Mouse (Mus musculus): Measurements from ENCODE around the gene Ccna1. TPM values are rescaled to one million over a fixed set of nuclear protein-coding genes. Genes with fewer than 3 reads are reported as not detected.
A peak's percentile ranks its signal among the peaks of the same experiment; 100 is the strongest.

Gene Ccna1
- polyA plus RNA-seq, 1 experiment from 2014 or later: 2.4 TPM

GRCm38 (mm10) chr3:55075294-55075648, 20.0 kb upstream of the Ccna1 start:
- H3K4me1 ChIP-seq (replicated peaks; ENCODE audit: control insufficient read depth, insufficient read depth, low read length): no peaks in the 10 kb centered on the region
- 63% methylated on average over 3 of the region's 3 CpGs for WGBS
- ATAC-seq (replicated peaks; ENCODE audit: low FRiP score): no peak

GRCm38 (mm10) chr3:55074576-55075293, 19.4 kb upstream of the Ccna1 start:
- no peak overlapping the region for H3K4me3 ChIP-seq (ENCODE audit: low read depth, low read length)
- 85% methylated on average over 6 of the region's 6 CpGs for WGBS
- DNase-seq (ENCODE audit: low spot score): no peak

More at GRCm38 (mm10) chr3:55075294-55075648, 20.0 kb upstream of the Ccna1 start:
- H3K9ac ChIP-seq (ENCODE audit: low read depth, low read length): no peak overlapping the region
- H3K9me3 ChIP-seq (ENCODE audit: control insufficient read depth, low read length): no peaks in the 10 kb centered on the region
- no peaks in the 10 kb centered on the region for H3K27me3 ChIP-seq (replicated peaks; ENCODE audit: control insufficient read depth, insufficient read depth, low read length)
- no peak overlapping the region for H3K4me3 ChIP-seq (ENCODE audit: low read depth, low read length)
- H3K36me3 ChIP-seq (ENCODE audit: control insufficient read depth, insufficient read depth, low read length): no peaks in the 10 kb centered on the region
- no peak overlapping the region for H3K27ac ChIP-seq (ENCODE audit: low read depth, low read length)
- no peak for DNase-seq (ENCODE audit: low spot score)
- H3K4me2 ChIP-seq: no peak overlapping the region

GRCm38 (mm10) chr3:55067791-55068434, 12.6 kb upstream of the Ccna1 start:
- Histone ChIP-seq H3K27me3 (replicated peaks; ENCODE audit: control insufficient read depth, insufficient read depth, low read length) (no peaks in the 10 kb centered on the region), H3K4me3 (ENCODE audit: low read depth, low read length) (no peak overlapping the region), H3K36me3 (ENCODE audit: control insufficient read depth, insufficient read depth, low read length) (no peaks in the 10 kb centered on the region), H3K4me1 (replicated peaks; ENCODE audit: control insufficient read depth, insufficient read depth, low read length) (no peaks in the 10 kb centered on the region), H3K9ac (ENCODE audit: low read depth, low read length) (no peak overlapping the region), H3K4me2 (no peak overlapping the region), H3K27ac (ENCODE audit: low read depth, low read length) (no peak overlapping the region), H3K9me3 (ENCODE audit: control insufficient read depth, low read length) (no peaks in the 10 kb centered on the region)
- WGBS: 31% methylated on average over 7 of the region's 7 CpGs
- DNase-seq (ENCODE audit: low spot score) (no peak), ATAC-seq (replicated peaks; ENCODE audit: low FRiP score) (no peak)

More at GRCm38 (mm10) chr3:55074576-55075293, 19.4 kb upstream of the Ccna1 start:
- Histone ChIP-seq H3K4me1 (replicated peaks; ENCODE audit: control insufficient read depth, insufficient read depth, low read length) (no peaks in the 10 kb centered on the region), H3K9ac (ENCODE audit: low read depth, low read length) (no peak overlapping the region), H3K27ac (ENCODE audit: low read depth, low read length) (no peak overlapping the region), H3K9me3 (ENCODE audit: control insufficient read depth, low read length) (no peaks in the 10 kb centered on the region), H3K36me3 (ENCODE audit: control insufficient read depth, insufficient read depth, low read length) (no peaks in the 10 kb centered on the region), H3K27me3 (replicated peaks; ENCODE audit: control insufficient read depth, insufficient read depth, low read length) (no peaks in the 10 kb centered on the region), H3K4me2 (no peak overlapping the region)
- ATAC-seq (replicated peaks; ENCODE audit: low FRiP score): no peak

GRCm38 (mm10) chr3:55066666-55067023, 11.3 kb upstream of the Ccna1 start:
- H3K9ac ChIP-seq (ENCODE audit: low read depth, low read length): no peak overlapping the region
- no peak overlapping the region for H3K27ac ChIP-seq (ENCODE audit: low read depth, low read length)
- H3K9me3 ChIP-seq (ENCODE audit: control insufficient read depth, low read length): no peaks in the 10 kb centered on the region
- WGBS: 62% methylated on average over 12 of the region's 12 CpGs
- H3K27me3 ChIP-seq (replicated peaks; ENCODE audit: control insufficient read depth, insufficient read depth, low read length): no peaks in the 10 kb centered on the region
- H3K36me3 ChIP-seq (ENCODE audit: control insufficient read depth, insufficient read depth, low read length): no peaks in the 10 kb centered on the region
- DNase-seq (ENCODE audit: low spot score): no peak
- ATAC-seq (replicated peaks; ENCODE audit: low FRiP score): no peak
- H3K4me3 ChIP-seq (ENCODE audit: low read depth, low read length): no peak overlapping the region
- H3K4me2 ChIP-seq: no peak overlapping the region
- no peaks in the 10 kb centered on the region for H3K4me1 ChIP-seq (replicated peaks; ENCODE audit: control insufficient read depth, insufficient read depth, low read length)

GRCm38 (mm10) chr3:55065738-55066665, 10.7 kb upstream of the Ccna1 start:
- no peaks in the 10 kb centered on the region for H3K27me3 ChIP-seq (replicated peaks; ENCODE audit: control insufficient read depth, insufficient read depth, low read length)
- H3K4me2 ChIP-seq: no peak overlapping the region
- no peak overlapping the region for H3K9ac ChIP-seq (ENCODE audit: low read depth, low read length)
- H3K4me3 ChIP-seq (ENCODE audit: low read depth, low read length): no peak overlapping the region
- WGBS: 54% methylated on average over 14 of the region's 14 CpGs
- DNase-seq (ENCODE audit: low spot score) (no peak), ATAC-seq (replicated peaks; ENCODE audit: low FRiP score) (no peak)
- no peaks in the 10 kb centered on the region for H3K4me1 ChIP-seq (replicated peaks; ENCODE audit: control insufficient read depth, insufficient read depth, low read length)
- no peak overlapping the region for H3K27ac ChIP-seq (ENCODE audit: low read depth, low read length)
- H3K36me3 ChIP-seq (ENCODE audit: control insufficient read depth, insufficient read depth, low read length): no peaks in the 10 kb centered on the region
- no peaks in the 10 kb centered on the region for H3K9me3 ChIP-seq (ENCODE audit: control insufficient read depth, low read length)

- Histone ChIP-seq H3K4me3 (ENCODE audit: low read depth, low read length) (no peak overlapping the region), H3K27me3 (replicated peaks; ENCODE audit: control insufficient read depth, insufficient read depth, low read length) (no peaks in the 10 kb centered on the region), H3K9me3 (ENCODE audit: control insufficient read depth, low read length) (no peaks in the 10 kb centered on the region), H3K4me2 (no peak overlapping the region), H3K9ac (ENCODE audit: low read depth, low read length) (no peak overlapping the region), H3K36me3 (ENCODE audit: control insufficient read depth, insufficient read depth, low read length) (no peaks in the 10 kb centered on the region), H3K27ac (ENCODE audit: low read depth, low read length) (no peak overlapping the region), H3K4me1 (replicated peaks; ENCODE audit: control insufficient read depth, insufficient read depth, low read length) (no peaks in the 10 kb centered on the region)
- DNase-seq (ENCODE audit: low spot score): peak; percentile 48
- 5% methylated on average over 2 of the region's 2 CpGs for WGBS
- no peak for ATAC-seq (replicated peaks; ENCODE audit: low FRiP score)
These were observed 9.1 kb upstream of the Ccna1 start for GRCm38 (mm10) chr3:55064396-55064795.

GRCm38 (mm10) chr3:55062653-55063052, 7.4 kb upstream of the Ccna1 start:
- no peaks in the 10 kb centered on the region for H3K4me1 ChIP-seq (replicated peaks; ENCODE audit: control insufficient read depth, insufficient read depth, low read length)
- no peak for ATAC-seq (replicated peaks; ENCODE audit: low FRiP score)
- no peak overlapping the region for H3K4me2 ChIP-seq
- WGBS: 70% methylated on average over 9 of the region's 9 CpGs
- H3K36me3 ChIP-seq (ENCODE audit: control insufficient read depth, insufficient read depth, low read length): no peaks in the 10 kb centered on the region
- peaks cover 2% of the 10 kb centered on the region; the same call in 1 of the 2 replicates for H3K27me3 ChIP-seq (replicated peaks; ENCODE audit: control insufficient read depth, insufficient read depth, low read length)
- no peak overlapping the region for H3K4me3 ChIP-seq (ENCODE audit: low read depth, low read length)
- no peak for DNase-seq (ENCODE audit: low spot score)
- H3K27ac ChIP-seq (ENCODE audit: low read depth, low read length): no peak overlapping the region
- no peak overlapping the region for H3K9ac ChIP-seq (ENCODE audit: low read depth, low read length)
- no peaks in the 10 kb centered on the region for H3K9me3 ChIP-seq (ENCODE audit: control insufficient read depth, low read length)

GRCm38 (mm10) chr3:55056376-55056775, 1.1 kb upstream of the Ccna1 start:
- Histone ChIP-seq H3K9ac (ENCODE audit: low read depth, low read length) (no peak overlapping the region), H3K4me2 (no peak overlapping the region), H3K27ac (ENCODE audit: low read depth, low read length) (no peak overlapping the region), H3K27me3 (replicated peaks; ENCODE audit: control insufficient read depth, insufficient read depth, low read length) (peaks cover 33% of the 10 kb centered on the region), H3K4me1 (replicated peaks; ENCODE audit: control insufficient read depth, insufficient read depth, low read length) (no peaks in the 10 kb centered on the region; the same call in none of the 2 replicates), H3K4me3 (ENCODE audit: low read depth, low read length) (no peak overlapping the region), H3K36me3 (ENCODE audit: control insufficient read depth, insufficient read depth, low read length) (no peaks in the 10 kb centered on the region), H3K9me3 (ENCODE audit: control insufficient read depth, low read length) (no peaks in the 10 kb centered on the region)
- ATAC-seq (replicated peaks; ENCODE audit: low FRiP score): no peak
- no peak for DNase-seq (ENCODE audit: low spot score)
- 59% methylated on average over 8 of the region's 8 CpGs for WGBS

Data from liver, embryonic 11.5 days (tissue).